Mouse (Mus musculus): ENCODE measurements around the gene Vps26b.

- TF ChIP-seq CTCF (IDR thresholded peaks at IDR 0.05; ENCODE audit: extremely low read depth, insufficient read length, insufficient replicate concordance, low read depth, low read length): no peak
- no peak for TF ChIP-seq POLR2A (IDR thresholded peaks at IDR 0.05; ENCODE audit: low read depth, low read length)
Observed at GRCm38 (mm10) chr9:27011572-27011971, 18.3 kb downstream of the Vps26b start.
